Mouse (Mus musculus): ENCODE measurements around the gene Srsf5. TPM values are rescaled to one million over a fixed set of nuclear protein-coding genes. Genes with fewer than 3 reads are reported as not detected.
"Not testable (repeated sequence)": the region's sequence is repeated elsewhere in the genome, so short reads cannot be mapped to it uniquely, and the experiment has no call there.

The Srsf5 gene
- polyA plus RNA-seq, 1 experiment from 2014 or later = 379 TPM

DNA sequence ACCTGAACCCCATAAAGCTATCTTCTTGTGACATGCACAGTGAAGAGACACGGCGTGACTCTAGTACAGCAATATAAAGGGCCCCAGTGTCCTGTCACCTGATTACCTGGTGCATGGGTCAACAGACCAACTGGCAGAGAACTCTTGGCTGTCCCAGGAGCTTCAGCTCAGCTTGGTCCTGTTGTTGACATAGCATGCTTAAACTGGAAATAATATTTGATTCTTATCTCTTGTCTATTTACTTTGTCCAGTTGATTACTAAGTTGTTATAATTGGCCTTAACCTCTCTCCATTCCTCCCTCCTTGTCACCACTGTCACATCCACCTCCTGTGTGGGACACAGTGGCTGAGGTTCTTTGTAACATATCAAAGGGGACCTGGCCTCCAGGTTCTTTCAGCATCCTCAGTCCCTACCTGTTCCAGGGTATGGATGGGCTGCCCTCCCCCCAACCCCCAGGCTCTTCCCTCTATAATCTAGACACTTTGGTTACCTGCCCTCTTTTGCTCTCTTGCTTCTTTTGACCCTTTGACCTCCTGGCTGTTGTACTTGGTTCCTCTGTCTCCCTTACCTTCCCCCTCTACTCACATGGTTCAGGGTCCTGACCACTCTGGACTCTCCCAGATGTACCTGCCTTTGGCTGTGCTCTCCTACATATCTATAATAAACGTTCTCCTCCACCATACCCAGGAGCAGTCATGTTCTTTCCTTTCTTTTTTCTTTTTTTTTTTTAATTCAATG lies 13.7 kb upstream of the Srsf5 start:
- Histone ChIP-seq H3K4me2 (no peak overlapping the region), H3K9me3 (replicated peaks) (no peaks in the 10 kb centered on the region), H3K27me3 (replicated peaks) (no peaks in the 10 kb centered on the region), H3K27ac (replicated peaks) (no peak overlapping the region), H3K4me1 (no peaks in the 10 kb centered on the region), H3K4me3 (replicated peaks) (no peak overlapping the region), H3K9ac (replicated peaks) (no peak overlapping the region), H3K36me3 (no peaks in the 10 kb centered on the region)
- no peak for ATAC-seq (ENCODE audit: low FRiP score)
- WGBS = 92% methylated on average over 3 of the region's 3 CpGs

DNA sequence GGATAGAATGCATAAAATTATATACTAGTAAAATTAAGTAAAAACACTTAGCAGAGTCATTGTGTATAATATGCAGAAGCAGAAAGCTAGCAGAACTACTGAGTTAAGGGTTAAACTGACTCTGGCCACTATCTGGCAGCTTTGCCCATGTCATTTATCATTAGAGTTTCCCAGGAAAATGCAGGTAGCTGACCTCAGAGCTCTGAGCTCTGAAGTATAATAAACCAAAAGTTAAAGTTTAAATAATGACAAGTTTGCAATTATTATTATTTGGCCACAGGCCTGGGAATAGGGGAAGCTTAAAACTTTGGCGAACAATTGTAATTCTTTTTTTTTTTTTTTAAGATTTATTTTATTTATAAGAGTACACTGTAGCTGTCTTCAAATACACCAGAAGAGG lies 12.4 kb upstream of the Srsf5 start:
- Histone ChIP-seq H3K27me3 (replicated peaks) (no peaks in the 10 kb centered on the region), H3K9ac (replicated peaks) (no peak overlapping the region), H3K27ac (replicated peaks) (no peak overlapping the region), H3K9me3 (replicated peaks) (no peaks in the 10 kb centered on the region), H3K4me3 (replicated peaks) (no peak overlapping the region), H3K36me3 (no peaks in the 10 kb centered on the region), H3K4me2 (no peak overlapping the region), H3K4me1 (no peaks in the 10 kb centered on the region)
- ATAC-seq (ENCODE audit: low FRiP score) = no peak
- WGBS = 96% methylated on average over 1 of the region's 1 CpGs

DNA sequence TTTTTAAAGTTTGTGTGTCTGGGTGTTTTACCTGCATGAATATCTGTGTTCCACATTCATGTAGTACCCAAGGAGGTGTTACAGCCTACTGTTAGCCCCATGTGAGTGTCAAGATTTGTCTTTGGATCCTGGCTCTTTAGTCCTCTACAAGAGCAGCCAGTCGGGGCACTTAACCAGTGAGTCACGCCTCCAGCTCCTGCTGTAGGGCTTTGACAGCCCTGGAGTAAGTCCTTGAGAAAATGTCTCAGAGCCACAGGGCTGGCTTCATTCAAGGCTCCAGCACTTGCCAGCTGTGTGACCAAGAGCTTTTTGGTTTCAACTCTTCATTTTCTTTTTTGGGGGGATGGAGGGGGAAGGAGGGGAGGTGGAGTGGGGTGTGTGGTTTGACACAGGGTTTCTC lies 8.6 kb upstream of the Srsf5 start:
- H3K4me1 ChIP-seq = no peaks in the 10 kb centered on the region
- no peak overlapping the region for H3K27ac ChIP-seq (replicated peaks)
- no peak overlapping the region for H3K9ac ChIP-seq (replicated peaks)
- no peak overlapping the region for H3K4me3 ChIP-seq (replicated peaks)
- H3K4me2 ChIP-seq = no peak overlapping the region
- 80% methylated on average over 2 of the region's 2 CpGs for WGBS
- H3K36me3 ChIP-seq = no peaks in the 10 kb centered on the region
- no peaks in the 10 kb centered on the region for H3K9me3 ChIP-seq (replicated peaks)
- H3K27me3 ChIP-seq (replicated peaks) = no peaks in the 10 kb centered on the region
- ATAC-seq (ENCODE audit: low FRiP score) = no peak

DNA sequence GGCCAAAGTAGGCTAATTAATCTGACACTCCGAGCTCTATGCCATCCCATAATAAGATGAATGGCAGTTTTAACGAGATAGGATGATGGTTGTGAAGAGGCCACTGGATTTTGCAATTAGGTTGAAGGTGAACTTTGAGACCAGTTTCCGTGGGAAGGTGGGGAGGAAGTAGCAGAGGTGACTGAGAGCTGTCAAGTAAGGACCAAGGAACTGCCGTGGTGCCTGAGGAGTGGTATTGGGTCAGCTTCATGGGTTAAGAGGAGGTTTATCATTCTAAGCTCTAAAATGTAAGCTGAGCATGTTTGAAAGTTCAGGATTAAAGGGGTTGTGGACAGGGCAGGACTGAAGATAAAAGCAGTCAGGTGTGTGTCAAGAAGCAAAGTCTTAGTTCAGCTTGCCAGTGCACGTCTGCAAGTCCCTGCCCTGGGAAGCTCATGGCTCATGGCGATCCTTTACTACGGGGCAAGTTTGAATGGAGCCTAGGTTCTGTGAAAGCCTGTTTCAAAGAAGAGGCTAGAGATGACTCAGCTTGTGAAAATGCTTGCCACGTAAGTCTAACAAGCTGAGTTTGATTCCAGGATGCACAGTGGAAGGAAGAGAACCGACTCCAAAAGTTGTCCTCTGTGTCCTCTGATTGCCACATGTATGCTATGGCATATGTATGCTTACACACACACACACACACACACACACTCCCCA lies 7.8 kb upstream of the Srsf5 start:
- H3K9ac ChIP-seq (replicated peaks) = no peak overlapping the region

DNA sequence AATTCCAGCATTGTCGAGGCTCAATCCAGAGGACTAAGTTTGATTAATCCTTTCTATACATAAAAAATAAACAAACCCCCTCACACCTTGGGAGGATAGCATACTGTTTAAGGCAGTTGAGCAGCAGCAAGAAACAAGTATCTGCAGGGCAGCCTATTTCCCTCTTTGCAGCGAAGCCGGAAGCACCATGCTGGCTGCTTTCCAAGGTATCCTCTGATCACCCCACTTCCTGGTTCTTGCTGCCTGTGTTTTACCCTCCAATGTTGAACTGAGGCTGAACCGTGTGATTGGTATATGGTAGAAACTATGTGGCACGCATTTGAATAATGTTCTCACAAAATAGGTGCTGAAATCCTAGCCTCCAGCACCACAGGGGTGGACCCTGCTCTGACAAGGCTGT lies 6.7 kb upstream of the Srsf5 start:
- no peak overlapping the region for H3K27ac ChIP-seq (replicated peaks)
- no peak overlapping the region for H3K4me2 ChIP-seq
- H3K4me1 ChIP-seq = no peaks in the 10 kb centered on the region
- H3K9ac ChIP-seq (replicated peaks) = no peak overlapping the region
- H3K4me3 ChIP-seq (replicated peaks) = no peak overlapping the region
- H3K9me3 ChIP-seq (replicated peaks) = no peaks in the 10 kb centered on the region
- 80% methylated on average over 5 of the region's 5 CpGs for WGBS
- H3K27me3 ChIP-seq (replicated peaks) = no peaks in the 10 kb centered on the region
- H3K36me3 ChIP-seq = no peaks in the 10 kb centered on the region
- no peak for ATAC-seq (ENCODE audit: low FRiP score)

More for the DNA sequence above, 7.8 kb upstream of the Srsf5 start:
- no peaks in the 10 kb centered on the region for H3K27me3 ChIP-seq (replicated peaks)
- no peak for ATAC-seq (ENCODE audit: low FRiP score)
- 87% methylated on average over 9 of the region's 9 CpGs for WGBS
- no peaks in the 10 kb centered on the region for H3K36me3 ChIP-seq
- no peaks in the 10 kb centered on the region for H3K4me1 ChIP-seq
- no peak overlapping the region for H3K27ac ChIP-seq (replicated peaks)
- no peak overlapping the region for H3K4me3 ChIP-seq (replicated peaks)
- no peak overlapping the region for H3K4me2 ChIP-seq
- H3K9me3 ChIP-seq (replicated peaks) = no peaks in the 10 kb centered on the region

DNA sequence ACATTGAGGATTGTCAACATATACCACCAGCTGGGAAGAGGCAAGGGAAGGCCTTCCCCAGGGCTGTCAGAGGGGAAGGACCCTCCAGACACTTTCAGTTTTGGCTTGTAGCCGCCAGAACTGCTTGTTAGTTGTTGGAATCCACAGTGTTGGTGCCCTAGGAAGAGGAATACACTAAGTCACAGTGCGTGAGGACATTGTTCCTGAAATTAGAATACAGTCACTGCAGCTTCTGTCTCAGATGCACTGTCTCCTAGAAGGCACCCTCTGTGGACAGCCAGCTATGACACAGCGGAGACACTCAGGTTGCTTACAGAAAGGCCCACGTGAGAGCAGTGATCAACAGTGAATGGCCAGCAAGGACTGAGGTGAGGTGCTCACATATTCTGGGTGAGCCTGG lies 6.1 kb upstream of the Srsf5 start:
- WGBS = 83% methylated on average over 4 of the region's 4 CpGs
- H3K36me3 ChIP-seq = no peaks in the 10 kb centered on the region
- H3K4me1 ChIP-seq = no peaks in the 10 kb centered on the region
- H3K4me2 ChIP-seq = no peak overlapping the region
- H3K9me3 ChIP-seq (replicated peaks) = no peaks in the 10 kb centered on the region
- no peak overlapping the region for H3K4me3 ChIP-seq (replicated peaks)
- no peak overlapping the region for H3K9ac ChIP-seq (replicated peaks)
- H3K27ac ChIP-seq (replicated peaks) = no peak overlapping the region
- no peaks in the 10 kb centered on the region for H3K27me3 ChIP-seq (replicated peaks)
- no peak for ATAC-seq (ENCODE audit: low FRiP score)

DNA sequence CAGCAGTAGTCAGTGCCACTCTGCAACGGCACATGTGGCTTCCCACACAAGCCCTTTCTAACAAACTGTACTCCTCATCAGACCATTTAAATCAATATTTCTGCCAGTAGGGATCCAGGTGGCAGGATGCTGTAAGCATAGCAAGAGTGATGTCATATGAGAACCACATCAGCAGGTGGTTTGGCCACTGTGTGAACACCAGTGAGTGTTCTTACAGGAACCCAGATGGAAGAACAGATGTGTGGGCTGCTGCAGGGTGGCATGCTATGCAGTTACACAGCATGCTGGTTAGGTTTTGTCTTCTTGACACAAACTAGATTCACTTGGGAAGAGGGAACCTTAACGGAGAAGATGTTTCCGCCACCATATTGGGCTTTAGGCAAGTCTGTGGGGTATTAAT lies 3.4 kb upstream of the Srsf5 start:
- 90% methylated on average over 3 of the region's 3 CpGs for WGBS
- no peak overlapping the region for H3K9ac ChIP-seq (replicated peaks)
- H3K27me3 ChIP-seq (replicated peaks) = no peaks in the 10 kb centered on the region
- no peak for ATAC-seq (ENCODE audit: low FRiP score)
- no peak overlapping the region for H3K27ac ChIP-seq (replicated peaks)
- no peak overlapping the region for H3K4me3 ChIP-seq (replicated peaks)
- no peaks in the 10 kb centered on the region; the same call in 1 of the 2 replicates for H3K36me3 ChIP-seq
- H3K9me3 ChIP-seq (replicated peaks) = no peaks in the 10 kb centered on the region
- H3K4me2 ChIP-seq = no peak overlapping the region
- H3K4me1 ChIP-seq = peaks cover 6% of the 10 kb centered on the region

DNA sequence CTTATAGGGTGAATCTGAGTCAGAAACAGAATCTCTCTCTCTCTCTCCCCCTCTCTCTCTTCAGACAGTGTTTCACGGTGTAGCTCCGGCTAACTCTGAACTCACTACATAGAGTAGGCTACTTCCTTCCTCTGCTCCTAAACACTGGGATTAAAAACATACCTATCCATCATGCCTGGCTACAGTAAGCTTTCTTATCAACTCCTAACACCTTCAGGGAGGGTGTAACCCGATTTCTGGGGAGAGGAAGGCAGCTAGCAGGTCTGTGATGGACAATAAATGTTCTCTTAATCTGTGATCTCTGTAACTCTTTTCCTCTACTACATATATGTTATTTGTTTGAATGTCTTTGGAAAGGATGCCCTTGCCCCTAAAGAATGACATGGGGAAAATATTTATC lies 1.9 kb upstream of the Srsf5 start:
- Histone ChIP-seq H3K27ac (replicated peaks) (no peak overlapping the region), H3K4me2 (no peak overlapping the region), H3K9me3 (replicated peaks) (no peaks in the 10 kb centered on the region), H3K9ac (replicated peaks) (no peak overlapping the region), H3K27me3 (replicated peaks) (no peaks in the 10 kb centered on the region), H3K36me3 (peaks cover 12% of the 10 kb centered on the region), H3K4me1 (peaks cover 12% of the 10 kb centered on the region), H3K4me3 (replicated peaks) (no peak overlapping the region)
- ATAC-seq (ENCODE audit: low FRiP score) = no peak
- 89% methylated on average over 3 of the region's 3 CpGs for WGBS

DNA sequence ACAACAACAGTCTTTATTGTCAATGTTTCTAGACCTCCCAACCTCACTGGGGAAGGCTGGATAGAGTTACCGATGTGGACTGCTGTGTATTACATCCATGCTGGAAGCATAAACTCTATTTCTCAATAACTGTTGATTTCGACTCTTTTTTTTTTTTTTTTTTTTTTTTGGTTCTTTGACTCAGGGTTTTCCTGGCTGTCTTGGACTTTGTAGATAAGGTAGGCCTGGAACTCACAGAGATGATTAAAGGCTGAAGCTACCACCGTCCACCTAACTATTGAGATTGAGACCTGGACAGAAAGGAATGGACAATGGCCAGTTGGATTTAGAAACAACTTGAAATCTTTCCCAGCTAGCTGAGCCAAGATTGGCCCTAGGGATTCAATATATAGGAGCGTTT lies 1.1 kb upstream of the Srsf5 start:
- Histone ChIP-seq H3K36me3 (peaks cover 18% of the 10 kb centered on the region), H3K27ac (replicated peaks) (no peak overlapping the region), H3K27me3 (replicated peaks) (no peaks in the 10 kb centered on the region), H3K4me2 (no peak overlapping the region), H3K4me3 (replicated peaks) (no peak overlapping the region), H3K9ac (replicated peaks) (no peak overlapping the region), H3K4me1 (peaks cover 12% of the 10 kb centered on the region), H3K9me3 (replicated peaks) (no peaks in the 10 kb centered on the region)
- 97% methylated on average over 4 of the region's 4 CpGs for WGBS
- no peak for ATAC-seq (ENCODE audit: low FRiP score)

DNA sequence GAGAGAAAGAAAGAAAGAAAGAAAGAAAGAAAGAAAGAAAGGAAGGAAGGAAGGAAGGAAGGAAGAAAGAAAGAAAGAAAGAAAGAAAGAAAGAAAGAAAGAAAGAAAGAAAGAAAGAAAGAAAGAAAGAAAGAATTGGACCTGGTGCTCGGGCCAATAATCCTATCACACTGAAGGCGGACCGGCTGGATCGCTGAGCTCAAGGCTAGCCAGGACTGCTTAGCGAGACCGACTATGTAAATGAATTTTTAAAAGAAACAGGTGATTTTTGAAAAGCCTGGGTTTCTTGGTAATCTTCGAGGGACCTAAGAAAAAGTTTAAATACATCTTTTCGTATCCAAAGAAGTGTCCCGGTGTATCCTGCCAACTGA lies 356 bp upstream of the Srsf5 start:
- 0% methylated on average over 9 of the region's 9 CpGs for WGBS
- H3K4me2 ChIP-seq = peak overlapping the region; percentile 49
- peaks cover 12% of the 10 kb centered on the region for H3K4me1 ChIP-seq
- H3K27ac ChIP-seq (replicated peaks) = peak overlapping the region; percentile 98
- peak; percentile 46; the same call in 1 of the 2 replicates for ATAC-seq (ENCODE audit: low FRiP score)
- not testable (repeated sequence) for H3K9me3 ChIP-seq (replicated peaks); H3K27me3 ChIP-seq (replicated peaks)
- peaks cover 23% of the 10 kb centered on the region for H3K36me3 ChIP-seq
- H3K4me3 ChIP-seq (replicated peaks) = peak overlapping the region; percentile 96
- H3K9ac ChIP-seq (replicated peaks) = peak overlapping the region; percentile 94; the same call in 1 of the 2 replicates

DNA sequence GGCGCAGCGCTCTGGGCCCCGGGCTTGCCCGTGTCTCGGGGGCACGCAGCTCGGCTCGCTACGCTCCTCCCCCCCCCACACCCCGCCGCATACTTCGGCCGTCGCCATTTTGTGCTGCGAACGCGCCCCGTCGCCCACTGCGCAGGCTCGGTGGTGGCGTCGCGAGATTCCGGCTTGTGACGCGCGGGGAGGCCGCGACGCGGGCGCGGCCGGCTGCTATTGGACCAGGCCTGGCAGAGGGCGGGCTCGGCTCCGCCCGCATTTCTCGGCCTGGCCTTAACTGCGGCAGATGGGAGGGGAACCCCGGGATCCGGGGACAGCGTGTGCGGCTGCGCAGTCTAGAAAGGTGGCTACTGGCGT lies 672 bp downstream of the Srsf5 start:
- Histone ChIP-seq H3K27me3 (replicated peaks) (no peaks in the 10 kb centered on the region), H3K9me3 (replicated peaks) (no peaks in the 10 kb centered on the region), H3K9ac (replicated peaks) (peak overlapping the region; percentile 94), H3K4me3 (replicated peaks) (peak overlapping the region; percentile 96), H3K4me2 (peak overlapping the region; percentile 73), H3K36me3 (peaks cover 28% of the 10 kb centered on the region), H3K4me1 (peaks cover 12% of the 10 kb centered on the region), H3K27ac (replicated peaks) (peak overlapping the region; percentile 98)
- under 1% methylated on average over 44 of the region's 47 CpGs for WGBS
- peak; percentile 97 for ATAC-seq (ENCODE audit: low FRiP score)

DNA sequence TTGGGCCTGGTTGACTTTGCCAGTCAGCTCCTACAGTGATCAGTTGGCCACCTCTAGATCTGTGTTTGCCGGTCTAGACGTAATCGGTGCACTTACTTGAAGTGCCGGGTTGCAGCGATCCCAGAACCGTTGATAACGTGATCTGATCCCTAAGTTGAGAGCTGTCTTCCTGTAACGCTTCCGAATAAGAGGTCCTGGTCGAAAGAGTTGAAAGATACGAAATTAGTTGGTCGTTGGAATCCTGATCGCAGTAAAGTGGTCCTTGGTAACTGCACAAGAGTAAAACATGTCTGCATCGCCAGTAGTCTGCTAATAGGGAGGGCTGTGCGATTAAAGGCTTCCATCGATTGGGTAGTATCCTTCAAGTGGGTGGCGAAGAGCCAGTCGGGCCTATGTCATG lies 2.9 kb downstream of the Srsf5 start:
- H3K4me2 ChIP-seq = no peak overlapping the region
- H3K27me3 ChIP-seq (replicated peaks) = no peaks in the 10 kb centered on the region
- H3K36me3 ChIP-seq = peaks cover 47% of the 10 kb centered on the region
- H3K9ac ChIP-seq (replicated peaks) = no peak overlapping the region
- ATAC-seq (ENCODE audit: low FRiP score) = no peak
- no peaks in the 10 kb centered on the region for H3K9me3 ChIP-seq (replicated peaks)
- peaks cover 18% of the 10 kb centered on the region for H3K4me1 ChIP-seq
- 96% methylated on average over 18 of the region's 18 CpGs for WGBS
- no peak overlapping the region for H3K4me3 ChIP-seq (replicated peaks)
- no peak overlapping the region for H3K27ac ChIP-seq (replicated peaks)
